Mouse (Mus musculus): ENCODE data around the gene Olfr1404.

- TF ChIP-seq EP300 (IDR thresholded peaks at IDR 0.05; ENCODE audit: low read depth in 1 of 2, low read length in 2 of 2) (no peak), USF2 (IDR thresholded peaks at IDR 0.05; ENCODE audit: borderline replicate concordance in 1 of 2, insufficient read depth in 1 of 2, low read depth in 1 of 2, low read length in 2 of 2) (no peak), CTCF (IDR thresholded peaks at IDR 0.05 in 2 of 3, conservative IDR thresholded peaks at IDR 0.05 in 1 of 3; ENCODE audit: control insufficient read depth in 1 of 3, insufficient read depth in 1 of 3, low read depth in 2 of 3, low read length in 3 of 3, poor library complexity in 1 of 3, severe bottlenecking in 1 of 3) (no peak), TCF12 (IDR thresholded peaks at IDR 0.05; ENCODE audit: low read depth, low read length) (no peak), MAZ (IDR thresholded peaks at IDR 0.05; ENCODE audit: low read depth, low read length) (no peak), MAFK (IDR thresholded peaks at IDR 0.05; ENCODE audit: borderline replicate concordance, low read depth, low read length) (no peak)
Observed at GRCm38 (mm10) chr1:173249888-173250287, 37.7 kb downstream of the Olfr1404 start.
